Mouse (Mus musculus): ENCODE data around the gene Trpc2. TPM values are rescaled to one million over a fixed set of nuclear protein-coding genes. Genes with fewer than 3 reads are reported as not detected.

Gene Trpc2
- total and polyA plus RNA-seq, 3 experiments: not detected

GRCm38 (mm10) chr7:102109746-102110145 is 26.8 kb downstream of the Trpc2 start:
- H3K27ac ChIP-seq (ENCODE audit: control insufficient read depth, low read depth, low read length): no peak overlapping the region
- no peaks in the 10 kb centered on the region for H3K9me3 ChIP-seq (replicated peaks; ENCODE audit: insufficient read depth, low read length)

GRCm38 (mm10) chr7:102113151-102113729 is 30.3 kb downstream of the Trpc2 start:
- H3K9ac ChIP-seq (ENCODE audit: control insufficient read depth, low read depth, low read length, poor library complexity, severe bottlenecking): no peak overlapping the region
- H3K36me3 ChIP-seq (ENCODE audit: control insufficient read depth in 1 of 2, insufficient read depth in 2 of 2, low read length in 2 of 2): no peaks in the 10 kb centered on the region
- peaks cover 0 to 2% of the 10 kb centered on the region in 2 experiments; a peak in 3 of 4 replicates for H3K27me3 ChIP-seq (ENCODE audit: control insufficient read depth in 1 of 2, insufficient read depth in 2 of 2, low read length in 2 of 2)
- no peaks in the 10 kb centered on the region for H3K4me1 ChIP-seq (ENCODE audit: control insufficient read depth in 1 of 2, insufficient read depth in 2 of 2, low read length in 2 of 2)
- TF ChIP-seq UBTF (IDR thresholded peaks at IDR 0.05; ENCODE audit: borderline replicate concordance, insufficient read depth, low read depth, low read length) (no peak), SIN3A (IDR thresholded peaks at IDR 0.05; ENCODE audit: low read length) (no peak), NELFE (IDR thresholded peaks at IDR 0.05; ENCODE audit: low read depth, low read length) (no peak), ZC3H11A (IDR thresholded peaks at IDR 0.05; ENCODE audit: low read depth, low read length) (no peak), POLR2AphosphoS5 (IDR thresholded peaks at IDR 0.05; ENCODE audit: borderline replicate concordance, low read depth, low read length) (no peak), CTCF (IDR thresholded peaks at IDR 0.05 in 2 of 3, conservative IDR thresholded peaks at IDR 0.05 in 1 of 3; ENCODE audit: control insufficient read depth in 1 of 3, insufficient read depth in 1 of 3, low read depth in 2 of 3, low read length in 3 of 3, poor library complexity in 1 of 3, severe bottlenecking in 1 of 3) (no peak), GATA1 (IDR thresholded peaks at IDR 0.05; ENCODE audit: low read depth, low read length) (no peak), TBP (IDR thresholded peaks at IDR 0.05; ENCODE audit: low read depth, low read length) (no peak), EP300 (IDR thresholded peaks at IDR 0.05; ENCODE audit: low read depth in 1 of 2, low read length in 2 of 2) (no peak), USF1 (IDR thresholded peaks at IDR 0.05; ENCODE audit: low read depth, low read length) (no peak), CHD2 (IDR thresholded peaks at IDR 0.05; ENCODE audit: low read length) (no peak), BHLHE40 (IDR thresholded peaks at IDR 0.05; ENCODE audit: borderline replicate concordance, low read depth, low read length) (no peak), MAX (IDR thresholded peaks at IDR 0.05; ENCODE audit: low read length) (no peak), POLR2A (IDR thresholded peaks at IDR 0.05; ENCODE audit: control insufficient read depth in 1 of 2, insufficient read depth in 1 of 2, low read depth in 1 of 2, low read length in 2 of 2, poor library complexity in 1 of 2) (no peak), E2F4 (IDR thresholded peaks at IDR 0.05; ENCODE audit: borderline replicate concordance, low read depth, low read length) (no peak), MYC (IDR thresholded peaks at IDR 0.05; ENCODE audit: low read depth, low read length) (no peak), ETS1 (IDR thresholded peaks at IDR 0.05; ENCODE audit: low read depth, low read length) (no peak), CHD1 (IDR thresholded peaks at IDR 0.05; ENCODE audit: low read depth, low read length) (no peak), RCOR1 (IDR thresholded peaks at IDR 0.05; ENCODE audit: low read depth, low read length) (no peak), MAZ (IDR thresholded peaks at IDR 0.05; ENCODE audit: low read depth, low read length) (no peak)
- no peak for DNase-seq (ENCODE audit: low read depth, low spot score)
- H3K27ac ChIP-seq (ENCODE audit: control insufficient read depth, low read depth, low read length): no peak overlapping the region
- H3K4me3 ChIP-seq (ENCODE audit: control insufficient read depth in 1 of 2, insufficient read depth in 1 of 2, low read depth in 2 of 2, low read length in 2 of 2): no peak overlapping the region
- no peaks in the 10 kb centered on the region for H3K79me2 ChIP-seq (ENCODE audit: control insufficient read depth, insufficient read depth, low read length, poor library complexity)
- no peaks in the 10 kb centered on the region for H3K9me3 ChIP-seq (replicated peaks; ENCODE audit: insufficient read depth, low read length)

More at GRCm38 (mm10) chr7:102109746-102110145, 26.8 kb downstream of the Trpc2 start:
- Histone ChIP-seq H3K9ac (ENCODE audit: control insufficient read depth, low read depth, low read length, poor library complexity, severe bottlenecking) (no peak overlapping the region), H3K4me3 (ENCODE audit: control insufficient read depth in 1 of 2, insufficient read depth in 1 of 2, low read depth in 2 of 2, low read length in 2 of 2) (no peak overlapping the region), H3K4me1 (ENCODE audit: control insufficient read depth in 1 of 2, insufficient read depth in 2 of 2, low read length in 2 of 2) (no peaks in the 10 kb centered on the region), H3K79me2 (ENCODE audit: control insufficient read depth, insufficient read depth, low read length, poor library complexity) (no peaks in the 10 kb centered on the region), H3K36me3 (ENCODE audit: control insufficient read depth in 1 of 2, insufficient read depth in 2 of 2, low read length in 2 of 2) (no peaks in the 10 kb centered on the region), H3K27me3 (ENCODE audit: control insufficient read depth in 1 of 2, insufficient read depth in 2 of 2, low read length in 2 of 2) (peaks cover 0 to 2% of the 10 kb centered on the region in 2 experiments; a peak in 3 of 4 replicates)
- no peak for DNase-seq (ENCODE audit: low read depth, low spot score)
- TF ChIP-seq JUND (IDR thresholded peaks at IDR 0.05; ENCODE audit: low read depth, low read length): no peak
- TF ChIP-seq USF2 (IDR thresholded peaks at IDR 0.05; ENCODE audit: borderline replicate concordance in 1 of 2, insufficient read depth in 1 of 2, low read depth in 1 of 2, low read length in 2 of 2): no peak
- TF ChIP-seq GATA1 (IDR thresholded peaks at IDR 0.05; ENCODE audit: low read depth, low read length): no peak
- TF ChIP-seq TCF12 (IDR thresholded peaks at IDR 0.05; ENCODE audit: low read depth, low read length): no peak
- TF ChIP-seq TBP (IDR thresholded peaks at IDR 0.05; ENCODE audit: low read depth, low read length): no peak
- no peak for TF ChIP-seq POLR2AphosphoS2 (IDR thresholded peaks at IDR 0.05; ENCODE audit: low read length)
- no peak for TF ChIP-seq UBTF (IDR thresholded peaks at IDR 0.05; ENCODE audit: borderline replicate concordance, insufficient read depth, low read depth, low read length)
- TF ChIP-seq ZC3H11A (IDR thresholded peaks at IDR 0.05; ENCODE audit: low read depth, low read length): no peak
- TF ChIP-seq POLR2A (IDR thresholded peaks at IDR 0.05; ENCODE audit: control insufficient read depth in 1 of 2, insufficient read depth in 1 of 2, low read depth in 1 of 2, low read length in 2 of 2, poor library complexity in 1 of 2): no peak
- TF ChIP-seq E2F4 (IDR thresholded peaks at IDR 0.05; ENCODE audit: borderline replicate concordance, low read depth, low read length): no peak
- TF ChIP-seq CHD1 (IDR thresholded peaks at IDR 0.05; ENCODE audit: low read depth, low read length): no peak
- no peak for TF ChIP-seq TAL1 (IDR thresholded peaks at IDR 0.05; ENCODE audit: low read length)
- no peak for TF ChIP-seq MAX (IDR thresholded peaks at IDR 0.05; ENCODE audit: low read length)
- TF ChIP-seq HCFC1 (IDR thresholded peaks at IDR 0.05; ENCODE audit: low read depth, low read length): no peak
- no peak for TF ChIP-seq MYB (IDR thresholded peaks at IDR 0.05; ENCODE audit: low read depth, low read length)
- no peak for TF ChIP-seq ZMIZ1 (IDR thresholded peaks at IDR 0.05; ENCODE audit: low read depth, low read length)
- TF ChIP-seq GABPA (IDR thresholded peaks at IDR 0.05; ENCODE audit: low read depth, low read length): no peak
- TF ChIP-seq KAT2A (conservative IDR thresholded peaks at IDR 0.05; ENCODE audit: low read depth, low read length): no peak
